Mouse (Mus musculus) intestine, embryonic 16.5 days (tissue): ENCODE measurements at regions not wholly inside any gene's neighbourhood (a gene's known extent, or its start where the extent isn't known, plus 50 kb on each side); places are given as distances from the start of the nearest gene placed in this dataset.

Experiments
- ATAC-seq: fragments of 200-750 bp; cut with Nextera tagmentation; 2 replicates; pipeline ENCODE4 v1.8.0; 2017; ENCODE audit warnings: moderate TSS enrichment, moderate library complexity
- H3K27ac ChIP-seq: fragments of 300-500 bp; sonication (generic); 2 replicates; pipeline ENCODE4 v1.5.1; 2014; ENCODE audit warnings: mild to moderate bottlenecking, low read length
- H3K27me3 ChIP-seq: fragments of 300-500 bp; sonication (generic); replicated peaks from 2 replicates; pipeline ENCODE4 v1.6.1; 2014; ENCODE audit warnings: low read length, control low read depth, mixed read lengths; ENCODE audit not compliant: control insufficient read depth, insufficient read depth
- H3K36me3 ChIP-seq: fragments of 300-500 bp; sonication (generic); 2 replicates; pipeline ENCODE4 v1.6.1; 2014; ENCODE audit warnings: low read length, control low read depth; ENCODE audit not compliant: control insufficient read depth, insufficient read depth
- H3K4me1 ChIP-seq: fragments of 300-500 bp; sonication (generic); 2 replicates; pipeline ENCODE4 v1.6.1; 2014; ENCODE audit warnings: low read length, control low read depth, mixed read lengths; ENCODE audit not compliant: control insufficient read depth, insufficient read depth
- H3K4me2 ChIP-seq: fragments of 300-500 bp; sonication (generic); 2 replicates; pipeline ENCODE4 v1.6.1; 2014; ENCODE audit warnings: low read depth, low read length, control low read depth
- H3K4me3 ChIP-seq: fragments of 300-500 bp; sonication (generic); 2 replicates; pipeline ENCODE4 v1.5.1; 2014; ENCODE audit warnings: mild to moderate bottlenecking, low read length
- H3K9ac ChIP-seq: fragments of 300-500 bp; sonication (generic); 2 replicates; pipeline ENCODE4 v1.6.1; 2014; ENCODE audit warnings: low read depth, low read length
- H3K9me3 ChIP-seq: fragments of 300-500 bp; sonication (generic); 2 replicates; pipeline ENCODE4 v1.6.1; 2016; ENCODE audit warnings: low read length, control low read depth; ENCODE audit not compliant: control insufficient read depth
- WGBS: fragments of 180-500 bp; shearing (Covaris S2); extraction: QIAGEN DNeasy Blood & Tissue Kit; methylation state at CpG from one replicate; pipeline ENCODE4 v1.1.7; 2014; 5-methylcytosine and 5-hydroxymethylcytosine counted together

- 82% methylated on average over 2 of the region's 2 CpGs for WGBS
- Histone ChIP-seq H3K27me3 (no peaks in the 10 kb centered on the region), H3K27ac (no peak overlapping the region), H3K4me3 (no peak overlapping the region), H3K4me2 (no peak overlapping the region), H3K9me3 (no peaks in the 10 kb centered on the region), H3K4me1 (no peaks in the 10 kb centered on the region), H3K9ac (no peak overlapping the region), H3K36me3 (no peaks in the 10 kb centered on the region)
- no peak for ATAC-seq
These were observed 214.1 kb upstream of the Gm12728 start for GRCm38 (mm10) chr4:105575550-105575949.

- ATAC-seq, result no peak
- 54% methylated on average over 7 of the region's 7 CpGs for WGBS
- no peaks in the 10 kb centered on the region for H3K9me3 ChIP-seq
These were observed 208.7 kb upstream of the Gm12728 start for GRCm38 (mm10) chr4:105580987-105581386.

GRCm38 (mm10) chr4:105584329-105584925 lies 205.2 kb upstream of the Gm12728 start:
- no peak overlapping the region for H3K9ac ChIP-seq
- H3K9me3 ChIP-seq, result no peaks in the 10 kb centered on the region
- H3K4me3 ChIP-seq, result no peak overlapping the region
- no peak for ATAC-seq
- H3K27me3 ChIP-seq, result no peaks in the 10 kb centered on the region
- no peak overlapping the region for H3K27ac ChIP-seq
- 74% methylated on average over 10 of the region's 10 CpGs for WGBS
- no peaks in the 10 kb centered on the region for H3K36me3 ChIP-seq
- H3K4me2 ChIP-seq, result no peak overlapping the region
- no peaks in the 10 kb centered on the region for H3K4me1 ChIP-seq

More at GRCm38 (mm10) chr4:105580987-105581386, 208.7 kb upstream of the Gm12728 start:
- Histone ChIP-seq H3K27me3 (no peaks in the 10 kb centered on the region), H3K4me2 (no peak overlapping the region), H3K9ac (no peak overlapping the region), H3K4me3 (no peak overlapping the region), H3K36me3 (no peaks in the 10 kb centered on the region), H3K27ac (no peak overlapping the region), H3K4me1 (no peaks in the 10 kb centered on the region)

- ATAC-seq, result no peak
- no peak overlapping the region for H3K9ac ChIP-seq
- no peaks in the 10 kb centered on the region for H3K9me3 ChIP-seq
- H3K27me3 ChIP-seq, result no peaks in the 10 kb centered on the region
- H3K4me2 ChIP-seq, result no peak overlapping the region
- H3K4me3 ChIP-seq, result no peak overlapping the region
- no peaks in the 10 kb centered on the region for H3K36me3 ChIP-seq
- 83% methylated on average over 1 of the region's 1 CpGs for WGBS
- no peaks in the 10 kb centered on the region for H3K4me1 ChIP-seq
- no peak overlapping the region for H3K27ac ChIP-seq
These were observed 186.0 kb upstream of the Gm12728 start for GRCm38 (mm10) chr4:105603661-105604060.

GRCm38 (mm10) chr4:105604607-105605006 lies 185.1 kb upstream of the Gm12728 start:
- no peaks in the 10 kb centered on the region for H3K27me3 ChIP-seq
- H3K9me3 ChIP-seq, result no peaks in the 10 kb centered on the region
- no peaks in the 10 kb centered on the region for H3K36me3 ChIP-seq
- no peak overlapping the region for H3K27ac ChIP-seq
- 89% methylated on average over 2 of the region's 2 CpGs for WGBS
- H3K4me2 ChIP-seq, result no peak overlapping the region
- H3K9ac ChIP-seq, result no peak overlapping the region
- H3K4me1 ChIP-seq, result no peaks in the 10 kb centered on the region
- ATAC-seq, result no peak
- no peak overlapping the region for H3K4me3 ChIP-seq

GRCm38 (mm10) chr4:105606731-105607130 lies 182.9 kb upstream of the Gm12728 start:
- H3K9ac ChIP-seq, result no peak overlapping the region
- H3K4me1 ChIP-seq, result no peaks in the 10 kb centered on the region
- no peaks in the 10 kb centered on the region for H3K27me3 ChIP-seq
- no peak overlapping the region for H3K4me2 ChIP-seq
- no peak for ATAC-seq
- no peaks in the 10 kb centered on the region for H3K9me3 ChIP-seq
- WGBS, result 44% methylated on average over 5 of the region's 5 CpGs
- H3K36me3 ChIP-seq, result no peaks in the 10 kb centered on the region
- no peak overlapping the region for H3K4me3 ChIP-seq
- no peak overlapping the region for H3K27ac ChIP-seq

GRCm38 (mm10) chr4:105610917-105611316 lies 178.8 kb upstream of the Gm12728 start:
- Histone ChIP-seq H3K4me1 (no peaks in the 10 kb centered on the region), H3K9me3 (no peaks in the 10 kb centered on the region), H3K9ac (no peak overlapping the region), H3K4me2 (no peak overlapping the region), H3K27me3 (no peaks in the 10 kb centered on the region), H3K27ac (no peak overlapping the region), H3K36me3 (no peaks in the 10 kb centered on the region), H3K4me3 (no peak overlapping the region)
- no peak for ATAC-seq
- WGBS, result 65% methylated on average over 6 of the region's 6 CpGs

GRCm38 (mm10) chr4:105614390-105614789 lies 175.3 kb upstream of the Gm12728 start:
- H3K27ac ChIP-seq, result no peak overlapping the region
- no peaks in the 10 kb centered on the region for H3K9me3 ChIP-seq
- H3K9ac ChIP-seq, result no peak overlapping the region
- H3K27me3 ChIP-seq, result no peaks in the 10 kb centered on the region
- no peak overlapping the region for H3K4me2 ChIP-seq
- H3K4me3 ChIP-seq, result no peak overlapping the region
- no peaks in the 10 kb centered on the region for H3K4me1 ChIP-seq
- WGBS, result 66% methylated on average over 2 of the region's 2 CpGs
- no peak for ATAC-seq
- no peaks in the 10 kb centered on the region for H3K36me3 ChIP-seq

GRCm38 (mm10) chr4:105626371-105627320 lies 163.0 kb upstream of the Gm12728 start:
- Histone ChIP-seq H3K4me1 (no peaks in the 10 kb centered on the region), H3K27ac (no peak overlapping the region), H3K9ac (no peak overlapping the region), H3K27me3 (no peaks in the 10 kb centered on the region), H3K4me3 (no peak overlapping the region), H3K9me3 (no peaks in the 10 kb centered on the region), H3K36me3 (no peaks in the 10 kb centered on the region), H3K4me2 (no peak overlapping the region)
- WGBS, result 54% methylated on average over 14 of the region's 14 CpGs
- no peak for ATAC-seq
